Mouse (Mus musculus) left cerebral cortex, postnatal 10 days (tissue): ENCODE measurements around the gene Magi1. TPM values are rescaled to one million over a fixed set of nuclear protein-coding genes. Genes with fewer than 3 reads are reported as not detected.
A peak's percentile ranks its signal among the peaks of the same experiment; 100 is the strongest.

Source experiments
- DNase-seq, 2 experiments: peaks; one replicate each; pipeline ENCODE4 v3.0.0; 2021 to 2022; ENCODE audit warnings: low spot score in 2 of 2, mixed read lengths in 1 of 2; ENCODE audit errors: extremely low spot score in 1 of 2
- intact Hi-C: fragments of 180-260 bp; cut with DNase I; formaldehyde crosslinking; loops from one replicate; pipeline ENCODE4 v1.15.1; 2025
- total RNA-seq, 2 experiments: library from RNA; stranded (reverse); gene quantifications; 2 replicates each; pipeline ENCODE4 v1.2.3; 2021

Magi1 gene
- total RNA-seq, 2 experiments from 2014 or later: 89.8 to 91.8 TPM

DNA sequence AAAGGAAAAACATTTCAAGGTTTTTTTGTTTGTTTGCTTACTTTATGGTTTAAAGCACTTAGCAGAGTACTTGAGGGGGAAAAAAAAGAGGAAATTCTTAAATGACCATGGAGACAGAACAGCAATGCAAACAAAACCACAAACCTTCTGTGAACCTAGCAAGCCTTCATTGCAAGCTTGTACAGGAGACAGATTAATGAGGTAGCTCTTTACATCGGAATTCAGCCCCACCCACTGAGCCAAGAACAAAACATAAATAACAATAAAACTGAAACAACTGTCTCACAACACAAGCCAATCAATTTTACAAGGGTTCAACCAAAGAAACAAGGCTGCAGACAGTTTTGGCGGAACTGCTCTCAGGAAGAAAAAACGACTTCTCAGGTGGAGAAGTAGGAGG, 296.2 kb downstream of the Magi1 start:
- intact Hi-C loops: loop anchor here (10.0 kb wide), 1 partner anchor 233 kb away; no protein-coding TSS in a partner anchor
- no peak for DNase-seq

DNA sequence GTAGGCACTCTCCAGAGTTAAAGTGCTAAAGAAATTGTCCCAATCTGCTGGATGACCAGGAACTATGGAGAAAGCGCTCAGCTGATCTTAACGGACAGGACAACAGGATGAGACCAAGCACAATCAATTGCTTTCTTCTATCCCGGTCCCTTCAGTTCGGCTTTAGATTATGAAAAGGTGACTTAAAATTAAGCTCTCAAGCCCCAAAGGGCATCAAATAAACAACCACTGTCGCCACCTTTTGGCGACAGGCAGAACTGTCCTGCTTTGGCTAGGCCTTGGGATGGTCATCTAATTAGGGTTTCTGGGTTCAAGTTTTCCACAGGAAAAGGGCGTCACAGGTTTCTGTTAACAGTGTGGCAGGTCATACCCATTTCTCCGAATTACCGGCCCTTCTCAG, 298.6 kb downstream of the Magi1 start:
- DNase-seq: no peak
- intact Hi-C loops: loop anchor here (10.0 kb wide), 1 partner anchor 230 kb away; no protein-coding TSS in a partner anchor

DNA sequence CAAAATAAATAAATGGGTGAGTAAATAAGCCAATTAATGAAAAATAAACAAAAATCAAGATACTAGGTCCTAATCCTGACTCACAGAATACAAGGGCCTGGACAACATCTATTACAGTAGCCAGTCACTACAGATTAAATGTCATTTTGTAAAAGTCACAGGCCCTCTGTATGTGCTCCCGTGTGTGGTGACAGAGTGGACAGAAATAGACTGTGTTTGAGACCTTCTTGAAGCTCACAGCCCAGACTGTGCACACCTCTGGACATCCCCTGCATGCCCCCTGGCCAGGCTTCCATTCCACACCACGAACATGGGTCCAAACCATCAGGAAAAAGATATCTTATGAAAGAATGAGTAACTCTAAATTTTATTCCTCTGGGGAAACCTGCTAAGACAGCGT, 300.2 kb downstream of the Magi1 start:
- intact Hi-C loops: loop anchor here (10.0 kb wide), 1 partner anchor 229 kb away; no protein-coding TSS in a partner anchor
- DNase-seq: no peak

DNA sequence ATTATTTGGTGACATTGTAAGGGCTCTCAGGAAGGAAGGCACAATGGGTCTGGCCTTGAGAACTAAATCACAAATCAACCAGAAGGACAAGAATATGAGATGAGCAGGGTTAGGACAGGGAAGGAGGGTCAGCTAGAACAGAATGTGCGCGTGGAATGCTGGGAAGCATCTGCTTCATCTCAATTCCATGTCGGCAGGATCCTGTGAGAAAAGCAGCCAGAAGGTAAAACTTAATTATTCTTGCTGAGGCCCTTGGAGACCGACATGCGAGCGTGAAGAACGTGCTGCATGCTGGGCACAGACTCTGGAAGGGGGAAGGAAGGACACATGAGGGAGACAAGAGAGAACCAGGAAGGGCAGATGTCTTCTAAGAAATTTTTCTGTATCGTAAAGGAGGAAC, 302.5 kb downstream of the Magi1 start:
- no peak for DNase-seq
- intact Hi-C loops: loop anchor here (10.0 kb wide), 1 partner anchor 226 kb away; no protein-coding TSS in a partner anchor

DNA sequence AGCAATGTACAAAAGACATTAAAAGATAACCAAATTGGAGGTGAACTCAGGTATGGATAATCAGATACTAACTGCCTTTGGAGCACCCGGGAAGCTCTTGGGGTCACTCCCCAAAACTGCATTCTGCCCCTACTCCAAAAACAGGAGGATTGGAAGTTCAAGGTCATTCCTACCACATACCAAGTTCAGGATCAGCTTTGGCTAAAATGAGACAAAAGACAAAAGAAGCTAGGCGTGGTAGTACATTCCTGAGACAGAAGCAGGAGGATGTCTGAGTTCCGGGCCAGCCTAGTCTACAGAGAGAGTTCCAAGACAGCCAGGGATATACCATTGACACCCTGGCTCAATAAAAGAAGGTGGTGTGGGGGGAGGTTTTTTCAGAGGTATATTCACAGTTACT, 304.5 kb downstream of the Magi1 start:
- DNase-seq: no peak
- intact Hi-C loops: no loop called here

DNA sequence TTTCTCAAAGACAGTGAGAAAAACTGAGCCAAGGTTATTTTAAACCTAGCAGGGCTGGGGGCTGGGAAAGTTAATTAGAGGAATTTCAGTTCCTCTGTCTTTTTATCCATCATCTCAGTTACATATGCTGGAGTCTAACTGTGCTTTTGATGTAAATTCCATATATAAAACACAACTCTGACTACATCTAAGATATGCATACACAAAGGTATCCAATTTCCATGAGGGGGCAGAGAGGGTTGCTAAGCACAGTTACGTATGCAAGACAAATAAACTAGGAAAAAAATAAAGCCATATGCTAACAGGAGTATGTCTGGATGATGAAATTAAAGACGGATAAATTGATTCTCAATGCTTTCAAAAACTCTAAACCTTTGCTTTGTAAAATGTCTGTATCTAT, 315.0 kb downstream of the Magi1 start:
- peak in 1 of 2 experiments; percentile 5 for DNase-seq

DNA sequence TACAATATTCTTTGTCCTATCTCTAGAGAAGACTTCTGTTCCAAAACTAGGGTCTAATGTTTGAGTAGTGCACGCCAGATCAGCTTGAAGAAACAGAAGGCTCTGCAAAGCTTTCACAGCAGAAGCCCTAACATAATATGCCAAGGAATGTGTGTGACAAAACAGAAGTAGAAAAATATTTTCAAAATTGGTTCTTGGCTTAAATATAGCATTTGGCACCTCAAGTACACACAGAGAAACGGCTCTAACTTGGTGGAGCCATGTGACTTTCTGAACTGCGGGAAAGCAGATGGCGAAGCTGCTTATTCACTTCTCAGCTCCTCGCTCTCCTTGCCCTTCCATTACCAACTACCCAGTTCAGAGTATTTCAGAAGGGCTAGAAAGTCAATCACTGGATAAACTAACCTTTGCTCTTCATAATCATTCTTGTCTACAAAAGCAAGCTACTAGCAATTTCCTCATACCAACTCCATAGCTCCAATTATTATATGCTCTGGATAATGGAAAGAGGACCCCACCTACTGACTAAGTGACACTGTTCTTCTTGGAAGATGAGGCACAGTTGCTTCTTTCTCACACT, 320.9 kb downstream of the Magi1 start:
- DNase-seq: peak in 1 of 2 experiments; percentile 46
- intact Hi-C loops: no loop called here

More for the DNA sequence above, 315.0 kb downstream of the Magi1 start:
- intact Hi-C loops: no loop called here

DNA sequence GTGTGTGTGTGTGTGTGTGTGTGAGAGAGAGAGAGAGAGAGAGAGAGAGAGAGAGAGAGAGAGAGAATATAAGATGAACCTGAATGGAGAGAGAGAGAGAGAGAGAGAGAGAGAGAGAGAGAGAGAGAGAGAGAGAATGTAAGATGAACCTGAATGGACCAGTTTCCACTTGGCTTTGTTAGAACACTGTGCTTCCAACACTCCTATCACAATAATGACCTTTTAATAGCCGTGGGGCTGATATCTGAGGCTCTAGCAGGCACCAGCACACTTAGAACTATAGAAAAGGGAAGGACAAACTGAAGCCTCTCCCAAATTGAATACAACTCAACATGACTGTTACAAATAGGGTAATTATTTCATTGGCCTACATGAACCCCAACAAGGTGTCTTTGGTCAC, 321.9 kb downstream of the Magi1 start:
- DNase-seq: no peak
- intact Hi-C loops: no loop called here

DNA sequence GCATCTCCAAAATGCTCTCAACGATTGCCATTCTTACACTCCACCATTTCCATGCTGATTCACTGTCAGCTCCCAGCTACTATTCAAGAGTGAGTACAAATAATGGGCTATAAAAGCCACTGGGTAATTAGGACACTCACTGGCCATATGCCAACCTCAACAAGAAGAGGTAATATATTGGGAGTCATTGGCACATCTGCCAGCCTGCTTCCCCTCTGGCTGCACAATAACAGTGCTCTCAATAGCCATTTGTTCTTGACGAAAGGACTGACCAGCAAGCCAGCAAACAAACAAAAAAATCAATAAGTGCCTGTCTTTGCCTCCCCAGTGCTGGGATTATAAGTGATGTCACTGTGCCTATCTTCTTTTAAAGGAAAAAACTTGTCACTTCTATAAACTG, 326.5 kb downstream of the Magi1 start:
- peak in 1 of 2 experiments; percentile 4 for DNase-seq
- intact Hi-C loops: no loop called here

DNA sequence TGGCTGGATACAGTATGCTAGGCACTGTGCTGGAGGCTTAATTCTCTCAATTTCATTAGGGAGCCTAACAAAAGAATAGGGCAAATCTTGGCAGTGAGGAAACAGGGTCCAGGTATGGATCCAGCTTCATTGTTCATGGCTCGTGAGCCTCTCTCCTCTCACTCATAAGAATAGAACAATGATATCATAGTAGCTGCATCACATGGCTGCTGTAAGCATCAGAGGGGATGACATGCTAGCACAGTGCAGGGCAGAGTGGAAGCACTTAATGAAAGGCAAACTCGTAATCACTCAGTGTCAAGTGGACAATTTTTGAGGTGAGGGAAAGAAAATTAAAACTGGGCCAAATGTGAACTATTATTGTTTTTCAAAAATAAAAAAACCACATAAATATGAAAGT, 337.1 kb downstream of the Magi1 start:
- intact Hi-C loops: no loop called here
- no peak for DNase-seq

DNA sequence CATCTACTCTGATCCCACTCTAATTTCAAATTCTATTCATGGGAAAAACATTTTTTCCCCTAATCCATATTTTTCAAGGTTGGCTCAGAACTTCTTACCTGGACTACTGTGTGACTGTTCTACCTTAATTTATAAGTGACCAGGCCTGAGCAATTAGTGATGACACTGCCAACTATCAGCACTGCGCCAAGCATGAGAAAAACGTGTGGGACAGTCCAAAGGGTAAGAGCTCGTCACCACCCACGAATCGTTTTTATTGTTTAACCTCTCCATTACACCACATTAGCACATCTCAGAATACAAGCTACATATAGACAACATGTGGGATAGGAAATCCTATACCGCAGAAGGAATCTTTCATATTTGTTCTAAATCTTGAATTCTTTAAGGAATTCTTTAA, 347.4 kb downstream of the Magi1 start:
- no peak for DNase-seq
- intact Hi-C loops: no loop called here

DNA sequence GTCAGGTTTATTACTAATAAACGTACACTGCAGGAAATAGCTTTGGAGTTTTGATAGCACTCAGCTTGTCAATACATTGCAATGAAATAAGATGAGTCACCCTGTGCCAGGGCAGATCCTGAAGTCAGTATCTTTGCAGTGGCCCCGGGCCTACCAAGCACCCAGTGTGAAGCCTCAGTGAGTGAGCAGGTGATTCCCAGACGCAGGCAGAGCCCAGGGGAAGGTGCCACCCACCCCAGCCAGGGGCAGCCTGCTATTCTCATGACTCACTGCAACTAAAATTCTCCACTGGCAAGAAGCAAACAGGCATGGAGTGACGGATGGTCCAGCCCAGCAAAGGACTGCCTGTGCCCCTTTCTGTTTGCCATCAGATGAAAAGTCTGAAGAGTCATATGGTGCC, 347.9 kb downstream of the Magi1 start:
- intact Hi-C loops: no loop called here
- DNase-seq: no peak

DNA sequence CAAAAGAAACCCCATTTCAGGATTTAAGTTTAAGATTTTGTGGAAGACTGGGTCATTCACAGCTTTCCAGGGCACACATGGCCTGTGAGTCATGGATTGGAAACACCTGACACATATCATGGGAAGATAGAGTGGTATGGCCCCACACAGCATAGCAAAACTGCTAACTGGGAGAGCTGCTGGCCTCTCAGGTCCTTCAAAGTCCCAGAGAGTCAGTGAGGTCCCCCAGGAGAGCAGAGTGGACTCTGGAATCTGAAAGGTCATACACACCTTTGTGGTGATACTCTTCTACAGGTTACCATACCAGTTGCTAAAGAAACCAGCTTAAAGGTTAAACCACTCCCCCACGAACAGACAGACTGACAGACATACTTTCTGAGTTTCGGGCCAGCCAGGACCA, 349.0 kb downstream of the Magi1 start:
- intact Hi-C loops: no loop called here
- no peak for DNase-seq

DNA sequence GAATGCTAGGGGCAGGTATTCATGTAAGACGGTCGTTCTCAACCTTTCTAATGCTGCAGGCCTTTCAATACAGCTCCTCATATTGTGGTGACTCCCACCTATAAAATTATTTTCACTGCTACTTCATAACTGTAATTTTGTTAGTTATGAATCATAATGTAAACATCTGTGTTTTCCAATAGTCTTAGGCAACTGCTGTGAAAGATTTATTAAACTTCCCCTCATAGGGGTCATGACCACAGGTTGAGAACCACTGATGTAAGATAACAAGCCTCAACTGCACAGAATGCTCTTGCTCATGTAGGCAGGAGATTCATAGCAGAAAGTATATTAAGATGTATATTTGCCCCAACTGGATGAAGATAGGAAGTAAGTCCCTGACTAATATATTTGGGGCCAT, 359.1 kb downstream of the Magi1 start:
- DNase-seq: no peak
- intact Hi-C loops: no loop called here

DNA sequence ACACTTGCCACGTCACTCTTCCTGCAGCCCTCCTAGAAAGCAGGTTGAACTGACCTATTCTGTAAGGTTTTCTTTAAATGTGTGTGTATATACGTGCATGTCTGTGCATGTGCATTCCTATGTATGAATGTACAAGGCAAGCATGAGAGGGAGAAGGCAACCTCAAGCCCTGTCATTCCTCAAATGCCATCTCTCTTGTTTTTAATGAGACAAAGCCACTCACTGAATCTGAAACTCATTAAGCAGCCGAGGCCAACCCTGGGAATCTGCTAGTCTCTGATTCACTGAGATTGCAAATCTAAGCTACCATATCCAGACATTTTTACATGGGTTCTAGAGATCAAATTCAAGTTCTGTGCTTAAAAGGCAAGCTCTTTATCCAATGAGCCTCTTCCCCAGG, 359.7 kb downstream of the Magi1 start:
- DNase-seq: no peak
- intact Hi-C loops: no loop called here

DNA sequence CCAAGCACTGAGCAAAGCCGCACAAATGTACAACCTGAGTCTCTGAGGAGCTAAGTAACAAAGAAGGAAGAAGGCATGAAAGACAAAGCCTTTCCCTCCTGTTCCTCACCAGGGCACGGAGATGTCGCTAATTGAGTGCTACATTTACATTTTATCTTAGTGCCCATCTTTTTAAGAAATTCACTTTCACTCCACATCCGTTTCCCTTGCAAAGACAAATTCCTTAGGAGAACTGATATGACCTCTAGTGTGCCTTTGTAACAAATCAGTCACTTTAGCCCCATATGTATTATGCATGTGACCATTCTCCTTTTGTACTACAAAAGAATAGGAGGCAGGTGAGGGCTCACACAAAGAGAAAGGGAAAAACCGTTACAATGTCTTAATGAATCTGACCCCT, 360.4 kb downstream of the Magi1 start:
- DNase-seq: no peak
- intact Hi-C loops: no loop called here

DNA sequence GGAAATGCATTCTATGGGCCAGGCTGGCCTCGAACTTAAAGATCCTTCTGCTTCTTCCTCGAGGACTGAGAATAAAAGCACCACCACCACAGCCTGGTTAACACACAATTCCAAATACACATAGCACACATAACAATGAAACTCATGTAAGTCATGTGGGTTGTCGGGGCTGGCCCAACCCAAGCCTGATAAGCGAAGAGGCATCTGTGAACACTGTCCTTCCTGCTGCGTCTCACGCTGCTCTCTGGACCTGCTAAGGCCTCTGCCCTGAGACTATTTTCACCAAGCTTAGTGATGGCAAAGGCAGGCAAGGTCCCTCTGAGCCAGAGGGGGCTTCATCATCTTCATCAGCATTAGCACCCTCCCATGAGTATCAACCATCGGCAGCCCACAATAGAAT, 360.8 kb downstream of the Magi1 start:
- no peak for DNase-seq
- intact Hi-C loops: no loop called here

DNA sequence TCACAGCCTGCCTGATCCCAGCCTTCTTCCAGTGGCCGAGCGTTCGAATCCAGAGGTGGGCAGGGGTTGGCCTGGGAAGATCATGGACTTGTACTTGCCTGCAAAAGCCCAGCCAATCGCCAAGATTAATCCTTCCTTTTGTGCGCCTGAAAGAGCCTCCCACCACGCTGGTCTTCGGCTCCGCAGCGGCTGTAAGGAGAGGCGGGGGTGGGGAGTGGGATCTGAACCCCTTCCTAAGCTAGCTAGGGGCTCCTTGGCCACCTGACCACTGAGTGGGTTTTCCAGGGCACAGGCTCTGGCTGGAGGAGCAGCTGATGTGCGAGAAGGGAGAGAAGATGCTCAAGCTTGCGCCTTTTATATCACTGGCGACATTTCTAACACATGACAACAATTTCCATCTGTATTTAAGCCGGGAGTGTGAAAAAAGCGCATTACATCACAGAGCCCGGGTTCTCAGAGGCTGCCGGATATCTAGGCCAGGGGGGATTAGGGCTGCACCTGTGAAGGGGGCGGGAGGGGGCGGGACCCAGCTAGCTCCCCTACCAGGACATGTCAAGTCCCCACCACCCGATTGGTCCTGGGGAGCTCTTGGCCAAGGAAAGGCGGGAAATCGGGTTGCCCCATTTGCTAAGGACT, 370.4 kb downstream of the Magi1 start:
- intact Hi-C loops: loop anchor here (10.0 kb wide), 1 partner anchor 129 kb away; no protein-coding TSS in a partner anchor
- peak; percentile 30 to 34 for DNase-seq

DNA sequence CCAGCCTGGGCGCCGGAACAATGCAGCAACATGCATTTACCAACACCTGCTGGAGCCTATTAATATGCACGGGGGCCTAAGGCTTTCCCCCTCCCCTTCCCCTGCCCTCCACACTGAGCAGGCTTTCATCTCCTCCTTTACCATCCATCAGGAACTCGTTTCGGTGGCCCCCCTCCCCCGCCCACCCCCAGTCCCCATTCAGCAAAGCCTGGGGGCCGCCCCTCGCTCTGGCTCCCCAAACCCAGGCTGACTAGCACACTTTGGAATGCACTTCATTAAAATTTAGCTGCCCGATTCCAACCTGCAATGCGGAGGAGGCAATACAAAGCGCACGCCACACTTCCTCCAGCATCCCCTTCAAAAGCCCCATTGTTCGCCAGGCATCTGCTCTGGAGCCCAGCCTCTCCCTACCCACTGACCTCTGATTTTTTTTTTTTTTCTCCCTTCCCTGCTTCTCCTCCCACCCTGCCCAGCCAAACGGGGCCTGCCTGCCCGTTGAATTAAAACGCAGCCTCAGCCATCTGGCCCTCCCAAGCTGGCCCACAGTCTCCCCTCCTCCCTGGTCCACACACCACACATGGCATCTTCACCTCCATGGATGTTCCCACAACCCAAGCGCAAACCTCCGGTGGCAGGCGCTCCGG, 371.0 kb downstream of the Magi1 start:
- DNase-seq: peak; percentile 54 to 59
- intact Hi-C loops: loop anchor here (10.0 kb wide), 1 partner anchor 128 kb away; no protein-coding TSS in a partner anchor

DNA sequence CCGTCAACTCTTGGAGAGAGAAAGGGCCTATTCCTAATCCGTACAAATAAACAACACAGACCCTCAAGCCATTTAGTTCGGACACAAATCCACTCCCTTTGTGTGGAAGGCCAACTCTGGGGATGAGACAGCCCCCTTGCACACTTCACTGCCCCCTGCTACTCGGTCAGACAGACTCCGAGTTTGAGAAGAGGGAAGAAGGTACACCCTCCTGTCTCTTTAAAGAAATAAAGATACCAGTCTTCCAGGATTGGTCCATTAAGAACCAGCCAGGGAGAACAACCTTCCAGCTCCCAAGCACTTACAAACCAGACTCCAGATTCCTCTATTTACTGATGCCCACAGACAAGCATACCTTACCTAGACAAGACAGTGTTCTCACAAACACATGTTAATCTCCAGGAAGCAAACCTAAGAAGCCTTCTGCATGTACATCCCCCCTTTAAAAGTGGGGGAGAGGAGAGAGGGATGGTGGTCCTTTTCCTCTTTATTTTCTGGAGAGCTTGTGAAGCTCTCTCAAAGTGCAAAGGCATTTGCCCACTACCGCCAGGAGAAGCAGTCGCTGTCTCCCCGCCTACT, 371.6 kb downstream of the Magi1 start:
- intact Hi-C loops: loop anchor here (10.0 kb wide), 1 partner anchor 127 kb away; no protein-coding TSS in a partner anchor
- peak in 1 of 2 experiments; percentile 15 for DNase-seq
